Mouse (Mus musculus) ES-E14 (cell line): Measurements from ENCODE around the gene Disc1. TPM values are rescaled to one million over a fixed set of nuclear protein-coding genes. Genes with fewer than 3 reads are reported as not detected.

Experiments used
- DNase-seq: peaks from one replicate; pipeline ENCODE4 v3.0.0-alpha.2; 2013; ENCODE audit warnings: low read depth, low spot score
- H3K27ac ChIP-seq: 2 replicates; pipeline ENCODE4 v1.5.1; 2012; ENCODE audit warnings: low read depth, mild to moderate bottlenecking, low read length, moderate library complexity, mixed read lengths; ENCODE audit not compliant: poor library complexity, insufficient read depth, severe bottlenecking
- H3K36me3 ChIP-seq: 2 replicates; pipeline ENCODE4 v1.6.1; 2012; ENCODE audit warnings: mild to moderate bottlenecking, low read length, moderate library complexity, mixed read lengths; ENCODE audit not compliant: control insufficient read depth, poor library complexity, insufficient read depth, severe bottlenecking
- H3K4me1 ChIP-seq, 2 experiments: fragments of 150-350 bp in 1 of 2; sonication (generic) in 1 of 2; 2 replicates each; pipeline ENCODE4 v1.6.1; 2012; ENCODE audit warnings: low read length in 2 of 2, mild to moderate bottlenecking in 1 of 2, mixed read lengths in 1 of 2; ENCODE audit not compliant: control insufficient read depth in 2 of 2, insufficient read depth in 2 of 2, poor library complexity in 1 of 2
- H3K4me3 ChIP-seq, 2 experiments: fragments of 150-350 bp in 1 of 2; sonication (generic) in 1 of 2; 2 replicates each; pipeline ENCODE4 v1.5.1; 2012; ENCODE audit warnings: low read length in 2 of 2, low read depth in 1 of 2, mild to moderate bottlenecking in 1 of 2, mixed read lengths in 1 of 2; ENCODE audit not compliant: insufficient read depth in 1 of 2, poor library complexity in 1 of 2, severe bottlenecking in 1 of 2
- H3K9ac ChIP-seq: 2 replicates; pipeline ENCODE4 v1.6.1; 2012; ENCODE audit warnings: low read depth, mild to moderate bottlenecking, low read length, mixed read lengths; ENCODE audit not compliant: poor library complexity, insufficient read depth, severe bottlenecking
- H3K9me3 ChIP-seq: fragments of 150-350 bp; sonication (generic); 2 replicates; pipeline ENCODE4 v1.6.1; 2012; ENCODE audit warnings: low read depth, mild to moderate bottlenecking, low read length; ENCODE audit not compliant: control insufficient read depth, insufficient read depth
- CHD2 ChIP-seq: IDR thresholded peaks from 2 replicates; pipeline ENCODE4 v1.6.1; 2014; ENCODE audit warnings: mild to moderate bottlenecking, low read depth, low read length, inconsistent platforms
- HCFC1 ChIP-seq: IDR thresholded peaks from 2 replicates; pipeline ENCODE4 v1.6.1; 2012; ENCODE audit warnings: low read length, inconsistent platforms, borderline replicate concordance; ENCODE audit not compliant: insufficient read depth
- MAFK ChIP-seq: IDR thresholded peaks from 2 replicates; pipeline ENCODE4 v1.6.1; 2014; ENCODE audit warnings: mild to moderate bottlenecking, low read depth, low read length, inconsistent platforms; ENCODE audit not compliant: insufficient read depth
- ZC3H11A ChIP-seq: IDR thresholded peaks from 2 replicates; pipeline ENCODE4 v1.6.1; 2012; ENCODE audit warnings: low read depth, mild to moderate bottlenecking, inconsistent platforms, low read length, borderline replicate concordance
- ZNF384 ChIP-seq: IDR thresholded peaks from 2 replicates; pipeline ENCODE4 v1.6.1; 2012; ENCODE audit warnings: low read depth, low read length, inconsistent platforms
- in situ Hi-C, 2 experiments: fragments of 600-800 bp; cut with MboI; formaldehyde crosslinking; loops; one replicate each; pipeline ENCODE4 v1.15.1; 2025; ENCODE audit warnings: low sequenced_read_pairs in 2 of 2, inconsistent platforms in 1 of 2; ENCODE audit not compliant: unreplicated experiment in 2 of 2
- total RNA-seq: library from RNA; depleted of rRNA; stranded (reverse); fragments of 300-350 nt; gene quantifications from 2 replicates; pipeline ENCODE4 v1.2.3, GENCODE M21; 2012

Disc1 gene
- total RNA-seq, 1 experiment = 2.7 TPM

- Histone ChIP-seq H3K4me3 (no peak overlapping the region), H3K9ac (no peak overlapping the region), H3K4me1 (no peaks in the 10 kb centered on the region), H3K36me3 (no peaks in the 10 kb centered on the region), H3K9me3 (no peaks in the 10 kb centered on the region), H3K27ac (no peak overlapping the region)
- no peak for TF ChIP-seq MAFK
- TF ChIP-seq CHD2 = no peak
- no peak for TF ChIP-seq HCFC1
- no peak for TF ChIP-seq ZC3H11A
- no peak for TF ChIP-seq ZNF384
- in situ Hi-C loops = no loop called here
- no peak for DNase-seq
Measured at GRCm38 (mm10) chr8:125277071-125277682, 223.2 kb downstream of the Disc1 start.

GRCm38 (mm10) chr8:125279156-125279555 is 225.2 kb downstream of the Disc1 start:
- no peak for DNase-seq
- H3K4me3 ChIP-seq = no peak overlapping the region
- H3K27ac ChIP-seq = no peak overlapping the region
- TF ChIP-seq HCFC1 (no peak), CHD2 (no peak), MAFK (no peak), ZC3H11A (no peak), ZNF384 (no peak)
- in situ Hi-C loops = no loop called here
- no peaks in the 10 kb centered on the region for H3K36me3 ChIP-seq
- H3K4me1 ChIP-seq = no peaks in the 10 kb centered on the region
- no peaks in the 10 kb centered on the region for H3K9me3 ChIP-seq
- H3K9ac ChIP-seq = no peak overlapping the region

- TF ChIP-seq ZC3H11A (no peak), HCFC1 (no peak), ZNF384 (no peak), CHD2 (no peak), MAFK (no peak)
- no peaks in the 10 kb centered on the region for H3K4me1 ChIP-seq
- no peak overlapping the region for H3K4me3 ChIP-seq
- H3K36me3 ChIP-seq = no peaks in the 10 kb centered on the region
- no peak overlapping the region for H3K9ac ChIP-seq
- in situ Hi-C loops = no loop called here
- no peak for DNase-seq
- no peak overlapping the region for H3K27ac ChIP-seq
- no peaks in the 10 kb centered on the region for H3K9me3 ChIP-seq
Measured at GRCm38 (mm10) chr8:125279892-125280291, 225.9 kb downstream of the Disc1 start.

GRCm38 (mm10) chr8:125282531-125282930 is 228.5 kb downstream of the Disc1 start:
- TF ChIP-seq ZC3H11A (no peak), ZNF384 (no peak), CHD2 (no peak), HCFC1 (no peak)
- no peak overlapping the region for H3K4me3 ChIP-seq
- no peak overlapping the region for H3K27ac ChIP-seq
- H3K4me1 ChIP-seq = no peaks in the 10 kb centered on the region
- in situ Hi-C loops = no loop called here
- DNase-seq = no peak
- H3K36me3 ChIP-seq = no peaks in the 10 kb centered on the region
- H3K9ac ChIP-seq = no peak overlapping the region
- no peaks in the 10 kb centered on the region for H3K9me3 ChIP-seq

- Histone ChIP-seq H3K27ac (no peak overlapping the region), H3K4me1 (no peaks in the 10 kb centered on the region), H3K9ac (no peak overlapping the region), H3K36me3 (no peaks in the 10 kb centered on the region), H3K4me3 (no peak overlapping the region), H3K9me3 (no peaks in the 10 kb centered on the region)
- in situ Hi-C loops = no loop called here
- no peak for DNase-seq
- TF ChIP-seq HCFC1 (no peak), ZNF384 (no peak), ZC3H11A (no peak), CHD2 (no peak), MAFK (no peak)
Measured at GRCm38 (mm10) chr8:125283542-125283941, 229.5 kb downstream of the Disc1 start.
